Mouse (Mus musculus) T-cell, adult 2 months (primary cell): ENCODE data around the gene Atl3.
A peak's percentile ranks its signal among the peaks of the same experiment; 100 is the strongest.

ENCODE experiments used
- DNase-seq: peaks from one replicate; pipeline ENCODE4 v3.0.0; 2022; ENCODE audit warnings: low spot score

The Atl3 gene

GRCm38 (mm10) chr19:7498816-7499215 is 5.0 kb downstream of the Atl3 start:
- no peak for DNase-seq

GRCm38 (mm10) chr19:7500701-7501100 is 6.9 kb downstream of the Atl3 start:
- DNase-seq = no peak

- no peak for DNase-seq
Measured at GRCm38 (mm10) chr19:7502432-7502831, 8.6 kb downstream of the Atl3 start.

GRCm38 (mm10) chr19:7506321-7506720 is 12.5 kb downstream of the Atl3 start:
- no peak for DNase-seq

- no peak for DNase-seq
Measured at GRCm38 (mm10) chr19:7508026-7508425, 14.2 kb downstream of the Atl3 start.

- DNase-seq = no peak
Measured at GRCm38 (mm10) chr19:7516437-7516836, 22.6 kb downstream of the Atl3 start.

GRCm38 (mm10) chr19:7521619-7522018 is 27.8 kb downstream of the Atl3 start:
- no peak for DNase-seq

GRCm38 (mm10) chr19:7522856-7523255 is 29.0 kb downstream of the Atl3 start:
- no peak for DNase-seq

- peak; percentile 21 for DNase-seq
Measured at GRCm38 (mm10) chr19:7523292-7523691, 29.5 kb downstream of the Atl3 start.

GRCm38 (mm10) chr19:7523781-7524180 is 29.9 kb downstream of the Atl3 start:
- no peak for DNase-seq

- no peak for DNase-seq
Measured at GRCm38 (mm10) chr19:7524879-7525278, 31.0 kb downstream of the Atl3 start.

GRCm38 (mm10) chr19:7528639-7529428 is 35.0 kb downstream of the Atl3 start:
- peak; percentile 60 for DNase-seq

- DNase-seq = no peak
Measured at GRCm38 (mm10) chr19:7531906-7532305, 38.1 kb downstream of the Atl3 start.

GRCm38 (mm10) chr19:7533891-7534290 is 40.1 kb downstream of the Atl3 start:
- no peak for DNase-seq

- no peak for DNase-seq
Measured at GRCm38 (mm10) chr19:7548924-7549323, 55.1 kb downstream of the Atl3 start.

- DNase-seq = no peak
Measured at GRCm38 (mm10) chr19:7551550-7552300, 57.9 kb downstream of the Atl3 start.

- no peak for DNase-seq
Measured at GRCm38 (mm10) chr19:7552301-7552673, 58.4 kb downstream of the Atl3 start.

- DNase-seq = no peak
Measured at GRCm38 (mm10) chr19:7553441-7553840, 59.6 kb downstream of the Atl3 start.

GRCm38 (mm10) chr19:7554881-7555280 is 61.0 kb downstream of the Atl3 start:
- DNase-seq = no peak

- no peak for DNase-seq
Measured at GRCm38 (mm10) chr19:7556641-7557040, 62.8 kb downstream of the Atl3 start.

GRCm38 (mm10) chr19:7557328-7557822 is 63.5 kb downstream of the Atl3 start, which contains the start of gene Pla2g16:
Gene Pla2g16 (plus strand): TSS chr19:7557459.
- DNase-seq = peak; percentile 50

GRCm38 (mm10) chr19:7557844-7558243 is 64.0 kb downstream of the Atl3 start:
- DNase-seq = no peak

- DNase-seq = no peak
Measured at GRCm38 (mm10) chr19:7558675-7559074, 64.8 kb downstream of the Atl3 start.
